Mouse (Mus musculus) ovary, adult 18-20 months (tissue): ENCODE data around the gene Cacnb1.

Source experiments
- DNase-seq: peaks from one replicate; pipeline ENCODE4 v3.0.0; 2022; ENCODE audit warnings: low spot score, mixed read lengths

The Cacnb1 gene

DNA sequence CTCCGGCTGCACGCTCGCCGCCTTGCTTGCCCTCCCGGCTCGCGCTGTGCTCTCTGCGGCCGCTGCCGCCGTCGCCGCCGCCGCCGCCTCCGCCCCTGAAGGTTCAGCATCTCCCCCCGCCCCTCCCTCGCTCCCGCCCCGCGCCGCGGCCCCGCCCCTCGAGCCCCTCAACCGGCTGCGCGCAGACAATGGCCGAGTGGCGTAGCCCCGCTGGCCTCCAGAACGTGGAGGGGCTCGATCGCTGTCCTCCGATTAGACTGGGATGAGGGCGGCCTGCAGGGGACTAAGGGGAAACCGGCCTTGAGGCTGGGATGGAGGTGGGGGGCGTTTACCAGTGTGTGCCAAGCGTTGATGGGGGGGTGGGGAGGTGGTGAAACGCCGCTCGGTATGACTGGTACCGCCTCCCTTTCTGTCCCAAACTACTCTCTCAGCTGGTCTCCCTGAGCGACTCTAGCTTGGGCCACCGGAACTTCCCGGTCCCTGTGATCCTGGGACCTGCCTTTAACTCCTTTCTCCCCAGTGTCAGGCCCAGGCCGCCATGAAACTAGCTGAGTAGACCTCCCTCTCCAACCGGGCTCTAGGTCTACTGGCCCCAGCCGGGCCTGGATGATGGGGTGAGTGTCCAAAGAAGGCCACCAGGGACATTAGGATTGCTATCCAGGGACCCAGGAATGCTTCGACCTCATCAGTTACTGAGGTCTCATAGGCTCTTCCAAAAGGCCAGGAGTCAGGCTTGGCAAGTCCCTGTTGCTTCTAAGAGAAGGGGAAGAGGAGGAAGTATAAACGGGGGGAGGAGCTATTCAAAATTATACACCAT lies at the start of gene Cacnb1:
Gene Cacnb1, minus strand, starts transcription at position 480 of the 817 bp plus-strand sequence.
- DNase-seq: peak; percentile 67

DNA sequence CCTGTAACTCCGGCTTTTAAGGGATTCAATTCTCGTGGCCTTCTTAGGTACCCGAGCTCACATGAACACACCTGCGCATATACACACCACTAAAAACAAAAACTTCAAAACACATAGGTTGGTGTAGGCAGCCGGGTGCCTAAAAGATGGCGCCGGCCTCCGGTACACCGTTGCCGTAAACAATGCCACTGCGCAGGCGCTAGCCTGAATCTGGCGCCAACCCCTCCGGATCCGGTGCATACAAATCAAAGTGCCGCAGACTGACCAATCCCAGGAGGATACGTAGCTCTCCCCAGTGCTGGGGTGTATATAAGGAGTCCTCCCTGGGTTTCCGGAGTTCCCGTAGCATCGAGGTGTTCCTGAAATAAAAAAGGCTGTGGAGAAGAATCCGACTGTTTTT lies 44.4 kb upstream of the Cacnb1 start:
- no peak for DNase-seq

DNA sequence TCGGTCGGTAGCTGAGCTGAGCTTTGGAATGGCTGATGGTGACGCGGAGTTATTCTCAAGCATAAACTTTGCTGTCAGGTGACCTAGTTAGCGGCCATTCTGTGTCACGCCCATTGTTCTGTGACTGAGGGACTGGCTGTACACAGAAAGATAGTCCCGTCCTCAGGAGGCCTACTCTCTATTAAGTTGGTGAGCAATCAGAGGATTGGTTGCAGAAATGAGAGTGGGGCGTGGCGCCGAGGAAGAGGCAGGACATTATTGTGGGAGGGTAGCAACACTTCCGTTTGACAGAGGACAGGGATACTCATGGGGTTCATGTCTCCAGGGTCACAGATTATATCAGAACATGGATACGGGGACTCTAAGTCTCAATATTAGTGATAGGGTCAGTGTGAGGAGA lies 43.4 kb upstream of the Cacnb1 start:
- DNase-seq: no peak

DNA sequence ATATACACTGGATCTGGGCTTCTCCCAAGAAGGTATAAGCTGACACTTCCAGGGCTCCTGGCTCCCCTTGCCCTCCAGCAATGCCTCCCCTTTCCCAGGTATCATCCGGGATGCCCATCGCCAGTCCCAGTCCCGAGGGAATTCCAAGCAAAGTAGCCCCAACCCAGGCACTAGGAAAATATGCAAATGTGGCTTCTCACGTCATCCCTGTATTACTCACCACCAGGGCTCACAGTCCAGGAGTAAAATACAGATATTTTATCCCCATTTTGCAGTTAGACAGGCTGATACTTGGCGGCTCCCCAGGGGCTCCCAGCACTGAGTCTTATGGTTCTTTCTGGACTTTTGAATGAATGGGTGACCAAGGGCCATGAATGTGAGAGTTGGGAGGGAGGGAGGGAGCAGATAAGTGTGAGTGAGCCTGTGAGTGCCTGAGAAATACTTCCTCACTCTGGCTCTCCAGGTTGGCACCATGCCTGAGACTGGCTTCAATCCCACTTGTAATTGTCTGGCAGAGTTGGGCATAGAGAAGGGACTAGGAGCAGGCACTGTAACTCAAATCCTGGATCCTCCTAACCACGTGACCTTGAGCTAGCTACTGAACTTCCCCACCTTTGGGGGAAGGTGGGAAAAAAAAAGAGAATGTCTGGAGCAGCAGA lies 39.2 kb upstream of the Cacnb1 start:
- no peak for DNase-seq

DNA sequence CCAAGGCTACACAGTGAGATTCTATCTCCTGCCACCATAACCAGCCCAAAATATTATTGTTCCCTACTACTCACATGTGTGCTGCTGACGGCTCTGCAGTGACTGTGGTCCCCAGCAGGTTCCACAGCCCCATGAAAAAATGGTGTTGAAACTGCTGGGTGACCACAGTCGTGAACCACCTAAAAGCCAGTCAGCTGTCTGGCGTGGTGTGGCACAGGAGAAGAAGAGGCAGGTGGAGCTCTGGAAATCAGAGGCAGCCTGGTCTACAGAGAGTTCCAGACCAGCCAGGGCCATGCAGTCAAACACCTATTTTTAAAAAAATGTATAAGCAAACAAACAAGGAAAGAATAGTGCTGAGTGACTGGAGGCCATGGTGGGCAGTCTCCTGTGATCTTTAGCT lies 38.6 kb upstream of the Cacnb1 start:
- DNase-seq: no peak

DNA sequence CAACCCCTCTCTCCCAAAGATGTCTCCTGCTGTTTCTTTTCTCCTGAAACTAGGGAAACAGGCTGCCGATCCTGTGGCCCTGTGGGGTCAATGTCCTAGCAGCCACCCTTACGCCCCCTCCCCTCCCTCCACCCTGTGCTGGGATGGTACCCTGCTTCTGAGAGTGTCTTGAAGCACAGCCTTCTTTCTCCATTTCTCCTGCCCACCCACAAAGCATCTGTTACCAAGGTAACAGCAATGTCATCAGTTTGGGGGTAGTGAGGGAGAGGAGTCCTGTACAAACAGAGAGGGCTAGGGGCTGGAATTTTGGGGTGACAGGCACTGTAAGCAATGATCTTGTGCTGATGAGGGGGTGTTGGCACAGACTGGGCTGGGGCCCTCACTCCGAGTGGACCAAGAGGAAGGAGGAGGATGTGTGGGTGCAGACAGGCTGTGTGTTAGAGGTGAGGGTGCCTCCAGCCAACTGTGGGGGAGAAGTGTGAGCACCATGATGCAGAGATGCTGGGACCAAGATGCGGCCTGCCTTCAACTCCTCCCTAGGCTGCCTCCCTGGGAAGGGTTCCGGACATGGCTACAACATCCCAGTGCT lies 37.4 kb upstream of the Cacnb1 start:
- DNase-seq: no peak

DNA sequence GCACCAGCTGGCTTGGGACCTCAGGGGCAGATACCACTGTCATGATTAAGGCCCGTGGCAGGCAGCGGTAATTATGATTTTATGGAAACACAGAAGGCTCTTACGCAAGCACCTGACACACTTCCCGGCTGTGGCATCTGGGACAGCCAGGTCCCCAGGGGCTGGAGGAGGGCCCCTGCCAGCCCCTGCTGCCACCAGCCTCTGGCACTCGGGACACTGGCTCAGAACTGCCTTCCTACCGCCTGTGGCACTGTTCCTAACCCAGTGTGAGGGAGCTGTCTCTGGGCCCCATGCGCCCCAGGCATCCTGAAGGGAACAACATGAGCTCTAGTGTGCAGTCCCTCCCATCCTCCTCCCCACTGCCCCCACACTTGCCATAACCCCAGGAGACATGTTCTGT lies 36.8 kb upstream of the Cacnb1 start:
- DNase-seq: no peak

DNA sequence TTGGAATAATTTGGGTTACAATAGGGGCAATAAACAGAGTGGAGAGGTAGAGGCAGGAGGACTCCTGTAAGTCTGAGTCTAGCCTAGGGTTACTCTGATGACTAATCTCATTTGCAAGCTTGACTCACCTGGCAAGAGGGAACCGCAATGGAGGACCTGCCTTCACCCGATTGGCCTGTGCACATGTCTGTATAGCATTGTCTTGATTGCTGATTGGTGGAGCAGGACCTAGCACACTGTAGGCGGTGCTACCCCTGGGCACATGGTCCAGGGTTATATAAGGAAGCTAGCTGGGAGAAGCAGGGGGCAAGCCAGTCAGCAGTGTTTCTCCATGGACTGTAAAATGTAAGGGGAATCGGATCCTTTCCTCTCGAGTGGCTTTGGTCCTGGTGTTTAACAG lies 35.2 kb upstream of the Cacnb1 start:
- DNase-seq: no peak

DNA sequence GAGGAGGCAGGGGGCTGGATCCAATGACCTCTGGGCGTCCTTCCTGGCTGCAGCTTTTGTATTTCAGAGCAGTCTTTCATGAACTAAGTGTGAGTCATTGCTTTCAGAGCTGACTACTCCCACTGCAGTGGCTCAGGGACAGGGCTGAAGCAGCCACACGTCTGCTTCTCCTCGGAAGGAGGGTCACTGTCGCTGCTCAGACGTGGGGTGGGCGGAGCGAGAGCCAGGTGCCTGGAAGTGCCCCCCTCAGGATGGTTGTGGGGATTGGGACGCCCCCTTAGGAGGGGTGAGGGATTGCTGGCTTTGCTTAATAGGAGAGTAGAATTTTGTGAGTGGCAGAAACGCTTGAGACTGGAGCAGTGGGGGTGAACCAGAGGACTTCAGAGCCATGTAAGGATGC lies 34.6 kb upstream of the Cacnb1 start:
- no peak for DNase-seq

DNA sequence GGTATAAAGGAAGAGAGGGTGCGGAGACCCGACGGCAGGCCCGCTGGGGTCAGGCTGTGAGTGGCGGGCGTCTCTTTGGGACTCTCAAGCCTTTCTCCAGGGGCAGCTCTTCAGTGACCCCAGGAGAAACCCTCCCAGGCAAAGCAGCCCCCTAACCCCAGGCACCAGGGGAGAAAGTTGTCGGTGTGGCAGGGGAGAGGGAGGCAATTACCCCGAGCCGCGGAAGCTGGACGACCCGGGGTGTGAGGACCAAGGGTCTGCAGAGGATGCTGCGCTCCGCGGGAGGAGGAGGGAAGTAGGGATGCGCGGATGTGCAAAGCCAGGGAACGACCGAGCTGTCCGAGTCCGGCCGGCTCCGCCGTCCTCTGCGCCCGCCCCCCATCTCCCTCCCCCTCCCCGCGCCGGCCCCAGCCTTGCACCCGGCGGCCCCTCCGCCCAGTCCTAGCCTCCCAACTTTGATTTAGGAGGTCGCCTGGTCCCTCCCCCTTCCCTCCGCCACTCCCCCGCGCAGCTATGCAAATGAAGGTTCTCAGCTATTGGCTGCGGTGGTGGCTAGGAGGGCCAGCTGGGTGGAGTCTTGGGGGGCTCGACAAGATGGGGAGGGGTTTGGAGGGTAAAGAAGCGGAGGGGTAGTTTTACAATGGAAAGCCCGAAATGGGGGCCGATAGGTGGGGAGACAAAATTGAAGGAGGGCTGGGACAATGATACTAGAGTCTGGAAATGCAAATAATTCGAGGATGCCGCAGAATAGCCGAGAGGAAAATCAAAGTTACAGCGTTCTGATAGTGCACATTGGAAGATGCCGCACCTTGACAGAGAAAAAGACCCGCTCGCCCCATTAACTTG lies 30.4 kb upstream of the Cacnb1 start, which contains the start of gene Stac2:
Gene Stac2, minus strand, starts transcription at position 474 of the 846 bp plus-strand sequence.
- peak; percentile 80 for DNase-seq

DNA sequence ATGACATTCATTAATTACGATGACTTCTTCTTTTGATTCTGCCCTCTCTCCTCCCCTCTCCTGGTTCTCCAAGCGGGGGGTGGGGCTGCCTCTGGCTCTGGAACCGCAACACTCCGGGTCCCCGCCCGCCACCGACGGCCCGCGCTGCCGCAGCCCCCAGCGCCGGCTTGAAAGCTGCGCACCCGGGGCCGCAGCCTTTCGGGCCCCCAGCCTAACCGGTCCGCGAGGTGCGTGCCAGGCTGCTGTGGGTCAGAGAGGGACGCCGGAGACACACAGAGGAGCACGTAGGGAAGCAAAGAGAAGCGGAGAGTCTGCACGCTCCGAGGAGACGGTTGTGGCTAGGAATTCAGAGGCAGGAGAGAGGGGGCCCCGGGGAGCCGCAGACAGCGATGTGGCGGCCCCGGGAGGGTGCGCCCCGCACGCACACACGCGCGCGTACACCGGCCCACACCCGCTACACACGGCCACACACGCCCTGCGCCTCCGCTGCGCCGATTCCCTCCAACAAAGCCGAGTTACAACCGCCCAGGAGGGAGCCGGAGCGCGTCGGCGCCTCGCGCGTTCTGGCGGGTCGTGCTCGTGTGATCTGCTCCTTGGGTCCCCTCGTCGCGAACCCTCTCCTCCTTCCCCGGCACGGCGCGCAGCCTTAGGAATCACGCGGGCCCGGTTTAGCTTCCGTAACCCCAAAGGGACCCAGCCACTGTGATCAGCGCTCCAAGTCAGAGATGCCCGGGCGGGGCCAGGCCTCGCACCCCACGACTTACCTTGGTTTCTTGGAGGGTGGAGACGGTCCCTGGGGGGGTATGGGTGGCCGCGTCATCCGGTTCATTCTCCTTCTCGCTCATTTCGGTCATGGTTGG lies 29.5 kb upstream of the Cacnb1 start:
- DNase-seq: no peak

DNA sequence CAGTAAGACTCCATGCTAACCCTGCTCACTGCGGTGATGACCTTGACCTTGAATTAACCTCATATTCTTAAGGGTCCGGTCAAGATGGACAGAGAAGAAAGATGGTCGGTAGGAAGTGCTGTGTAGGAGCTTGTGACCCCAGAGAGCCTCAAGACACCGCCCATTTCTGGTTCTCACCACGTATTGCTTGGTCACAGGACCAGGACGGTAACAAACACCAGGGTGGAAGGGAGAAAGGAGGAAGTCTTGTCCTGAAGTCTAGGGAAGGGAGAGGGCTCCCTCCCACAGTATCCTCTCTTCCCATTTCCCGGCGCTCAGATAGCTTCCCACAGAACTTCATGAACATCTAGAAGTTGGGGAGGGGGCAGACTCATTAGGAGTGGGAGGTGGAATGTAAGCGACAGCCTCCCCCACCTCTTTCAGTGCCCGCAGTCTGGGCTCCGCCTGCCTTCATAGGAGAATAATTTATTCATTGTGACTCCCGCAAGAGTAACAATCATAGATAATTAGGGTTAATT lies 28.8 kb upstream of the Cacnb1 start:
- no peak for DNase-seq

DNA sequence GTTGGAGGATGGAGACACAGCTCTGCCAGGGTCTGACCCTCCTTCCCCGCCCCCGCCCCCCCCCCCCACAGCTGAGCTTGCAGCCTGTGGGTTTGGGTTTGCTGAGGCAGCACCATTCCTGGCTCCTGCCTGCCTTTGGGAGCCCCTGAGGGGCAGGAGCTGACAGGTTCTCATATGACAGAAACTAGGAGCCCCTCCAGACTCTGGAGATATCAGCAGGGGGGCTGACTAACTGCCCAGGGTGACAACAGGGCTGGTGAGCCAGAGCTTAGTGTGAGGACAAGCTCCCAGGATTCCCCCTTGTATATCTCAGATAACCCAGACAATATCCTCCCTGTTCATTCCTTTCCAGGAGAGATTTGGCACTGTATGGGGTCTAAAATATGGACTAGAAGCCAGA lies 28.1 kb upstream of the Cacnb1 start:
- no peak for DNase-seq

DNA sequence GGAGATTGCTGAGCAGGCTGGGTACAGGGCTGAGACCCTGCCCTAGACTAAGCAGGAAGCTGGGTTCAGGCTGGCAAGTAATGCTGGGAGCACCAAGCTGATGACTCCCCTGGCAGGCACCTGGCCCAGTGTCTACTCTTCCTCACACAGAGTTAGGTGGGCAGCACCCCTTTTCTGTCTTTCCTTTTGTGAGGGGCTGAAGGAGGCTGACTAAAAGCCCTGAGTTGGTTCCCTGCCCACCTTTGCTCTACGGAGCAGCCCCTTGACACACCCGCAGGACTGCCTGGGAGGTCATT lies 27.6 kb upstream of the Cacnb1 start:
- DNase-seq: no peak

DNA sequence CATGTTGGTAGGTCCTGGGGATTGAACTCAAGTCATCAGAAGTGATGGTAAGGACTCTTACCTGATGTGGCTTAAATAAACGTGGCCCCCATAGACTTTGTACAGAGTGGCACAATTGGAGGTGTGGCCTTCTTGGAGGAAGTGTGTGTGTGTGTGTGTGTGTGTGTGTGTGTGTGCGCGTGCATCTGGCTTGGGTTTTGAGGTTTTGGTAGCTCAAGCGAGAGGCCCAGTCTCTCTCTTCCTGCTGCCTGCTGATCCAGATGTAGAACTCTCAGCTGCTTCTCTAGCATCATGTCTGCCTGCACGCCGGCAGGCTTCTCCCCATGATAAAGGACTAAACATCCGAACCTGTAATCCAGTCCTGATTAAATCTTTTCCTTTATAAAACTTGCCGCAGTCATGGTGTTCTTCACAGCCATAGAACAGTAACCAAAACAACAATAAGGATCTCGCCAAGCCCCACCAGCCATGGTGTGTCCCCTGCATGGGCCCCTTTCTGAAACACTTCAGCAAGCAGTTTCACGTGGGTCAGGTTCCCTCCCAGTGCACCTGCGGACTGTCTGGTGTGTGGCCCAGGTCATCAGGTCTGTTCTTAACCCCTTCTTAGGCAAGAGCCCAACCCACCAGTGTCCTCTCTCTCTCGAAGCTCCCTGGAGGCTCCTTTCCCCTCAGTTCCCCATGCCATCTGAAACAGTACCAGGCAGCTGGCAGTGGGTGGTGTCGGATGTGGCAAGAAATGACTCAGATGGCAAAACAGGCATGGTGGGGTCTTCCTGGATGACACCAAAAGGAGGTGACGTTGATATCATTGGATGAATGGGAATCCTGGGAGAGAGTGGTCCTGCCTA lies 27.1 kb upstream of the Cacnb1 start:
- no peak for DNase-seq

DNA sequence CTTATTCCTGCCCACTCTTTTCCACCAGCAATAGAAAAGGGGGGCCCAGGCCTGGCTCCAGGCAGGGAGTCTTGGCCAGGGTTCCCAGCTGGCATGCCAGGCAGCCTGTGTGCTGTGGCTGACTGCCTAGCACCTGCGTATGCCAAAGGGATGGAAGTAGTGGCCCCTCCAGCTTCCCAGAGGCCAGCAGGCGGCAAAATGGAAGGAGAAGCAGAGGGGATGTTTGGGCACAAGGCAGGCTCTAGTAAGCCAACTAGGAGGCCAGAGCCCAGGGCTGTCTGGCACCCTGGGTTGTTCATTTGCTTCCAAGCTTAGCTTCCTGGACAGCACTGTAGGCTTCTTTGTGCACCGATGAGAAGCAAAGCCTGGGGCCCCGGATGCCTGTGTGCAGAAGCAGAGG lies 24.9 kb upstream of the Cacnb1 start:
- no peak for DNase-seq

DNA sequence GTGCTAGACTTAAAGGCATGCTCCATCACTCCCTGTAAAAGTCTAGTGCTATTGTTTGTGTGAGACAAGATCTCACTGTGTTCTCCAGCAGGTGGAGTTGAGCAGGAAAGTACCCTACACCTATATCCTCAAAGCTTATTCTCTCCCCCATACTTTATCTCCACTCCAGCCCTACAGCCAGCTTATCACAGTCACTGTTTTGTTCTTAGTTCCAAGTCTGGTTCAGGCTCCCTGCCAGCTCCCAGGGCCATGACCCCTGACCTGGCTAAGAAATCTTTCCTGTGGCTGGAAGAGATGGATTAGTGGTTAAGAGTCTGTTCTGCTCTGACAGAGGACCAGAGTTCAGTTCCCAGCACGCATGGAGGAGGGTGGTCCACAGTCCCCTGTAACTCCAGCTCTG lies 23.6 kb upstream of the Cacnb1 start:
- peak; percentile 71 for DNase-seq

DNA sequence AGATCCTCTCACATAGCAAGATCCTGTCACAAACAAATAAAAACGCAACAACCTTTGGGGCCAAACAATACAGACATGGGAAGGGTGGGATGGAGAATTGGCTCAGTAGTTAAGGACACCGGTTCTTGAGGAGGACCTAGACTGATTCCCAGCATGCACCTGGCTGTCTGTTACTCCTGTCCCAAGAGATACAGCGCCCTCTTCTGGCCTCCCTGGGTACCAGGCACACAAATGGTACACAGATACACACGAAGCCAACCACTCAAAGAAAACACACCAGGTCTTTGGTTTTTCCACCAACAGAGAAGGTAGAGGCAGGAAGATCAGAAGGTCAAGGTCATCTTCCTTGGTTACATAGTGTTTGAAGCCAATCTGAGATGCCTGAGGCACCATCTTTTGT lies 22.8 kb upstream of the Cacnb1 start:
- no peak for DNase-seq

DNA sequence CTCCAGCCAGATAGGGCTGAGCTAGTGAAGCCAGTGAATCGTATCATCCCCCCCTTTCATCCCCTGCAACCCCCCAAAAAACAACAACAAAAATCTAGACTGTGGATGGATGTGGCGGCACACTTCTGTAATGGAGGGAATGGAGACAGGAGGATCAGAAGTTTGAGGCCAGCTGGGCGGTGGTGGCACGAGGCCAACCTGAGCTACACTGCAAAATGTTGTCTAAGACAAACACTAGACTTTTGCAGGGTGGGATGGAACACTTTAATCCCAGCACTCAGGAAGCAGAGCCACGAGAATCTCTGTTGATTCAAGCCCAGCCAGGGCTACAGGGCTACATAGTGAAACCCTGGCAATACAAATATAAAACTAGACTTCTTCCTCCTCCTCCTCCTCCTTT lies 21.2 kb upstream of the Cacnb1 start:
- no peak for DNase-seq

DNA sequence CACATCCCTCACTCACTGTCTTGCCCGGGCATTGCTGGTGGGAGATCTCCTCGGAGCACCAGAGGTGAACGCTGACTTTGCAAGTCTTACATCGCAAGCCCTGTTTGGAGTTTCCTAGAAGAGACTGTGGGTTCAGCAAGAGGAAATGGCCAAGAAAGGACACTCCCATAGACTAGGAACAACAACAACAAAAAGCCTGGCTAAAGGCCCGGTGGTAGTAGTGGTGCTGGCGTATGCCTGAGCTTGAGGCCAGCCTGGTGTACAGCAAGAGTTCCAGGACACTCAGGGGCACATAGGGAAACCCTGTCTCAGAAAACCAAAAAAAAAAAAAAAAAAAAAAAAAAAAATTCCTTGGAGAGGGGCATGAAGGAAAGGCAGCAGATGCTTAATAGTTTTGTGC lies 19.9 kb upstream of the Cacnb1 start:
- DNase-seq: no peak
